Mouse (Mus musculus): ENCODE results near the gene Pde6d.

- TF ChIP-seq POLR2A (IDR thresholded peaks at IDR 0.05; ENCODE audit: low read depth, low read length) (no peak), CTCF (conservative IDR thresholded peaks at IDR 0.05; ENCODE audit: insufficient read depth, insufficient read length, low read depth, low read length) (no peak)
These were observed 14.0 kb downstream of the Pde6d start for GRCm38 (mm10) chr1:86568409-86568808.

All from kidney, adult 2 months (tissue).